Mouse (Mus musculus) kidney, adult 11 months (tissue): ENCODE results near the gene Masp1.

Experiments
- DNase-seq: peaks from one replicate; pipeline ENCODE4 v3.0.0; 2022

Gene Masp1

DNA sequence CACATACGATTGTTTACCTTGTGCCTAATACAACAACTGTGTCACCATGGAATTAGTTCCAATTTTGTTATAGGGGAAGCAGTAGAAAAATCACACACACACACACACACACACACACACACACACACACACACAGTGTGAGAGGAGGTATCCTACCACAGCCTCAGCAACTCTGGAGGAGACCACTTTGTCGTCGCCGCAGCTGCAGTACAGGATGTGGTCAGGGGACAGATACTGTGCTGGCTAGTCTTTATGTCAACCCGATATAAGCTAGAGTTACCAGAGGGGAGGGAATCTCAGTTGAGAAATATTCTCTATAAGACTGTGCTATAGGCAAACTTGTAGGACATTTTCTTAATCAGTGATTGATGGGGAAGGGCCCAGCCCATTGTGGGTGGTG is 63.3 kb downstream of the Masp1 start:
- no peak for DNase-seq

DNA sequence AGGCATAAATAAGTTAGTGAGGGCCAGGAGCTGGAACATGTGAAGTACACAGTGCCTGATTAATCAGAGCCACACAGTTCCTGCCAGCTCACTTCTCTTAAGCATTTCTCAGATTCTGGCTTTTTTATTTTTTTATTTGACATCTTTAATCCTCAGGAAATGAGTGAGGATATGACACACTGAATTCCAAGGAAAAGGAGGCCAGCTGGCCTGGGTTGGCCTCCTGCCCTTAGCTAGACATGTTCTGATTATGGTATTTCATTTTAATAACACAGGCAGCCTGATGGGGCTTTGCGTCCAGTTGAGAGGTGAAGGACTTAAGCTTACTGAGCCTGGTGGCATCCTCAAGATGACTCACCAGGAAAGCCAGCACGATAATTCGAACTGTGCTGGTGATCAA is 64.1 kb downstream of the Masp1 start:
- peak; percentile 40 for DNase-seq

DNA sequence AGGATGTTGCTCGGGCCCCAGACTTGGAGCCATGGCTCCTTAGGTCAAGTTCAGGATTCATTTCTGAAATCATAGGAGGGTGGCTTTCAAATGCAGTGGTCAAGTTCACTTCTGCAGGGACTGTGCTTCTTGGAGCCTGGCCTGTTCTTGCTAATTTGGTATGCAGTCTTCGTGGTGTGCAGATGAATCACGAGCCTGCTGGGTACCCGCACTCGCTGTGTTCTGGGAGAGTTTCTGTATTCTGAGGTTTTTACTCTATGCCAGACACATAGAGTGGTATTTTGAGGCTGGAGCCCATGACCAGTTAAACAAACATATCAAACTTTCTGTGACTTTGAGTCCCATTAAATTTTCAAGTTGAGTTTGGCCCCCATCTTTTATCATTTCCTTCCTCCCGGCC is 66.2 kb downstream of the Masp1 start:
- no peak for DNase-seq

DNA sequence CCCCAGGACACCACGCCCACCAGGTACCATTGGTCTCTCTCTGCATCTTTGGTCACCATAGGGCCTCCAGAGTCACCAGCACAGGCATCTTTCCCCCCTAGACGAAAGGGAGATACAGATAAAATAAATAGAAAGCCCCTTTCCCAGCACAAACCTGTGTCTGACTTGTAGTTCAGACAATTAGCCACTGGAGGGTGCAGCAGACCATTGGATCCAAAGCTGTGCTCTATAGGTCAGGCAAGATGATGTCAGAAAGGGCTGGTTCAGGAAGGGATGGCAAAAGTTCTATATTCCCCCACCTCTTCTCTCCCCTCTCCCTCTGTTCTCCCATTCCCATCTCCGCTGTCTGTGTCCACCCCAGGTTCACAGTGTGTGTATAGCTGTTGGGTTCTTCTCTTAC is 68.1 kb downstream of the Masp1 start:
- DNase-seq = peak; percentile 11

DNA sequence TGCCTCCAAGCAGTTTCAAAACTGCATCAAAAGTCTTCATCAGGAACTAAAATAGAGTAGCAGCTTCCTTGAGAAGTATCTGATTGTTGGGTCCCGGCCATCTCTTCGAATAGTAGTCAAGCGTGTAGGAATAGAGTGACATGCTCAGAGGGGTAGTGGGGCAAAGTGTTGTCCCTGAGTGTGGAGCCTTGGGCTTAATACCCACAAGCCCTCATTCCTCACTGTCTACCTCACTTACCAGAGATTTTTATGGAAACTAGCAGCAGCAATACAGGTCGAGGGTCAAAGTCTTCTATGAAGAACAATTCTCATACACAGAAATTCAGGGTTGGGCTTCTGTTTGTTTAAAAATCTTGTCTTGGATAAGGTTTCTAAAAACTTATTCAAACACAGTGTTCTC is 69.8 kb downstream of the Masp1 start:
- no peak for DNase-seq

DNA sequence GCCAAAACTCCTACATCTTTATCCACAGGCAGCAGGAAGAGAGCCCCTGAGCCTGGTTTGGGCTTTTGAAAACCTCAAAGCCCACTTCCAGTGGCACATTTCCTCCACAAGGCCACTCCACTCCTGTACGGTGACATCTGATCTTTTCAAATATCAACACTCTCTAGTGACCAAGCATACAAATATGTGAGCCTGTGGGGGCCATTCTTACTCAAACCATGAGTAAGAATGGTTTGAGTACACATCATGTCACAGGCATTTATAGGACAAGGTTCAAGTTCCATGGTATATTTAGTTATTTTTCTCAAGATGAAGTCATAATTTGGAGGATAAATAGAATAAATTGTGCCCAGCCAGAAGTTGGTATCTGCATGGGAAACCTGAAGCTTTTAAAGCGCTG is 70.7 kb downstream of the Masp1 start:
- no peak for DNase-seq

DNA sequence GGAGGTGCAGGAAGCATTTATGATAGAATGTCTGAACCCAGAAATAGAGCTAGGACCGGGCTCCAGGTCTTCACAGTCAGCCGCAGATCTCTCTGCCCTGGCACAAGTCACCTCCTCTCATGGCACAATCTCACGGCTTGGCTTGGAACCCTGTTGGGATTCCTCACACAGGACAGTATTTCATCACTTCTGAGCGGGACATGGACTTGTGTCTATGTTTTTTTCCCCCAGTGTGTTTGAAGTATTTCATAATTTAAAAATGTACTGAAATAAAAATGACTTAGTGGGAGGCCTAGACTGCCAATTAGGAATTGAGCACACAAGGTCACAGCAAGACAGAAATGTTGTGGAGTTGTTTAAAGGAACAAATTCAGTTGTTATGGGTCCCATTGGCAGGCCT is 76.4 kb downstream of the Masp1 start:
- no peak for DNase-seq

DNA sequence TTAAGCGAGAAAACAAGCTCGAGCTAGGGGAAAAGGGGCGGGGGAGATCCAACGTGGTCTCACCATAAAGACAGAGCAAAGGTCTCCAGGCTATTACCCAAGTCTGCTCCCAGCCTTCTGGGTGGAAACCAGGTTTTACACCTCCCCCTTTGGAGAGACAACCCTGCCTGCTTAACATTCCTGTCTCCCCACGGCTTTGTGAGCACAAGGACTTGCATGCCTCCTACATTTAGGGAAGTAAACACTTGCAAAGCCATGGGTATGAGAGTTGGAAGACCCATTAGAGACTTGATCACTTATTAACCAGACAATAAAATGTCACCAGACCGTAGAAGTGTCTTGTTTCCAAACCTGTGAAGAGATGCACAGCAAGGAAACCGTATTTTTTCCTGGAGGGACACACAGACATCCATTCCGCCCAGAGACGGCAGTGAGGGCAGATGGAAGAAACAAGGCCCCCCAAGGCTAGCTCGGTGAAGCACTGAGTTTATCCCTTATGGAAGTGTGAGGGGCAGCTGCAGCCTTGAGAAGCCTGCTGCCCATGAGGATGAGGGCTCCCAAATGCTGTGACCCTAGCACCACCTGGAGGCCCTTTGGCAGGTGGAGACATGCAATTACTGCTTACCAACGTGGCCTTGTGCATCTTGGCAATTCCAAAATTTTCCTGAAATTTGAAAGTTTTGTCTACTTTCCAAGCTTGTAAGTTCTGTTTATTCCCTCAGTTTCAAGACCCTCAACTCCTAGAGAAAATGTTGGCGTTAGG is 83.0 kb downstream of the Masp1 start:
- DNase-seq = peak; percentile 12

DNA sequence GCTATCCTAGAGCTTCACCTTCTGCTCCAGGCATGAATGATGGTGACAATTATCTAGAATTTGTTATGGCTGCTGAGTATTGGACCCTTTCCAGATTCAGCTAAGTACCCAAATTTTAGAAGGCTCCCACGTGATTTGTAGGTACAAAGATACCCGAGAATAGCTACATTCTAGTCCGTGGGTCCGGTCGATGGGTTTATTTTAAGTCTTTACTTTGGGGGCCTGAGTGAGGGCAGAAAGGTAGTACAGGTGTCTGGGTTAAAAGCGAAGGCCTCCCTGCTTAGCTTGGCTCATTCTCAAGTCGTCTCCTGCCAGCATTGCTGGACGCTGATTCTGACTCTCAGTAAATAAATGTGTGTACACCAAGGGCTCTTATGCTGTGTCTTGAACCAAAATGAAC is 90.6 kb downstream of the Masp1 start:
- no peak for DNase-seq

DNA sequence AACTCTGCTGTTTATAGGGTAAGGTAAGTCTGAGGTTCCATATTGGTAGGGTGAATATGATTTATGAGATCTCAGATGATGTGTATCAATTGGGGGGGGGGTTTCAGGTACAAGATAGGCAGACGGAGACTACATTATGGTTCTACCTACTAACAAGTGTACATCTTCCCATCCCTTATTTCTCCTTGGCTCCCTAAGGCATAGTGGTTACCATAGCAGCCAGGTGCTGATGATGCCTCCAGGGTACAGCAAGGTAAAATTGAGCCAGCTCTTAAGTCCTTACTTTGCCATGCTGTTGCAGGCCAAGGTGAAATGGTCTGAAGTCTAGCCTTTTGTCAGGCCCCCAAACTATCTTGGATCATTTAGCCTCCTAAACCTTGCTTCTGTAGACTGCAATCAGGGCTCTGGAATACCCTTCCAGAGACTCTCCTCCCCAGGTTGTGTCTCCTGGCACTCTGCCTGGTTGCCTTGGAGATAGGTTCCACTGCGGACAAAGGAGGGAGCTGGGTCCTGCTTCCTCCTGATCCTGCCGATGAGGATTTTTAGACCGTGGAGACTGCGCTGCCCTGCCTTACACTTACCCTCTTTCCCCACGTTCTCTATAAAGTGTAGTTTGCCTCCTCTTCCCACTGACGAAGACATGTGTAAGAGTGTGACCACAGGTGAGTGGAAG is 91.8 kb downstream of the Masp1 start, which contains the start of gene Rtp1:
TSS of gene Rtp1 (plus strand) at position 487 of the 673 bp plus-strand sequence.
- no peak for DNase-seq

DNA sequence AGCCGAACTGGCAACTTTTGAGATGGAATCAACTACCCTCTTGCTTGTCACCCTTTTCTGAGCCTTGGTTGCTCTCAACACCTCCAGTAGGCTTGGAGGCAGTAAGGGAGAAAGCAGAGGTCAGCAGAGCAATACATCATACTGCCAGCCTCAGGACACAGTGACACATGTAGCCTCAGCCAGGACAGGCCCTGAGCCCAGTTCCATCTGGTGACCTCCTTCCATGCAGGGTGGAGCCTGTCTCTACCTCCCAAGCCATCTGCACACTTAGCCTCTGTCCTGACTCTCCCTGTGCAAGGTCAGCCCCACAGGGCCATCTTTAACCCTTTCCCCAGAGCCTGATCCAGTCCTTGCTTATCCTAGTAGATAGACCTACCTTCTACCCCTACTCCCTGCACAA is 92.9 kb downstream of the Masp1 start:
- DNase-seq = no peak

DNA sequence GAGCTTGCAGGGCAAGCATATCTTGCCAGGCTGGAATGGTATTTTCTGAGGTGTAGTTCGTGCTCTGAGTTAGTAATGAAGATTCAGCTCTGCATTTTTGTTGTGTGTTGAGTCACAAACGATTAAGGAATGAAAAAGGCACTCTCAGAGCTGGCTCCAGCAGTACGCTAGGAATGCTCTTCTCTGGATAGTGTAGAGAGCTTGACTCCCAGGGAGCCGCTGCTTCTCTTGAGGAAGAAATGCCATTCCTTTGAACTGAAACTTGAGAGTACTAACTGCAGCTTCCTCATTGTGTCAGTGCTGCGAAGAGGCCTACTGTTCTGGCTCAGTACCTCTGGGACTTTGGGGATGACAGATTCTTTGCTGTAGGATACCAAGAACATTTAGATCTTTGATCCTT is 96.8 kb downstream of the Masp1 start:
- DNase-seq = no peak

DNA sequence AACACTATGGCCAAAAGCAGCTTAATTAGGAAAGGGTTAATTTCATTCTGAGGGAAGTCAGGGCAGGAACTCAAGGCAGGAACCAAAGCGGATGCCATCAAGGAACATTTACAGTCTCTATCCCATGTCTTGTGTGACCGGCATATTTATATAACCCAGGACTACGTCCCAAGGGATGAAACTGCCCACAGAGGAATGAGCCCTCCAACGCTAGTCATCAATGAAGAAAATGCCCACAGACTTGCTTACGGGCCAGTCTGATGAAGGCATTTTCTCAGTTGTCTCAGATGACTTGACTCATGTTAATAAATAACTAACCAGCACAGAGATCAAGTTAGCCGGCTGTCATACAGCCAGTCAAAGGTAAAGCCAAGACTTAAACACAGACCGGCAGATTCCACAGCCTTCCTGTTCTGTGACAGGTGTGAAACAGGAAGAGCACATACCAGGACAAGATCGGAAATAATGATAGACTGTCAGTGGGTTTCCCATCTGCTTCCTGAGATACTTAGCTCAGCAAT is 101.0 kb downstream of the Masp1 start:
- DNase-seq = peak; percentile 17

DNA sequence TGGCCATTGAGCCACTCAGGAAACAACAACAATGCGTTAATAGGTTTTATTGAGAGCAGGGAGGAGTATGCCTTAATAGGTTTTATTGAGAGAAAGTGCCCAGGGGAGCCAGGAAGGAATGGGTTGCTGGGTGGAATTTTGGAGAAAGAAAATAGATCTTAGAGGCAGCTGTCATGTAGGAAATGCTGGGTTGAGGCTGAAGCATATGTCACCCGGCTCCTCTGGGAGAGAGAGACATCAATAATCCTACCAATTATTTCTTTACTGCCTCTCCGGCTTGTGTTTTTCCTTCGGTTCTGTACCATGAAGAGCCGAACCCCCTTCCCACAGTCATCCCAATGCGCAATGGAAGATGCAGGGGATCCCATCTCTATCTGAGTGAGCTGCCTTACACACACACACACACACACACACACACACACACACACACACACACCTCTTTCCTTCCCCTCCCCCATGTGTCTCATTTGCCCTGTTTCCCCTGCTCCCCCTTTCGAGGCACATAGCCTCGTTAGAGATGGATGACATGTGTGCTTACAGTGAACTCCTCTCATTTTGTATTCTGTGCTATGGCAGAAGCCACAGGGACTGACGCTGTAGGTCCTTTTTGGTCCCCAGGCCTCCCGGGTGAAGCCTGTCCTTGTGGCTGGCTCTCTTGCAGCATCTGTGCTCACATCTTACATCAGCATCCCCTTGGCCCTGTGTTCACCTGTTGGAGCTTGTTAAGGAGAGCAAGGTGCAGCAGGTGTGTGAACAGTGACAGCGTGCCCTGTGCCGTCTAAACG is 103.0 kb downstream of the Masp1 start:
- no peak for DNase-seq

DNA sequence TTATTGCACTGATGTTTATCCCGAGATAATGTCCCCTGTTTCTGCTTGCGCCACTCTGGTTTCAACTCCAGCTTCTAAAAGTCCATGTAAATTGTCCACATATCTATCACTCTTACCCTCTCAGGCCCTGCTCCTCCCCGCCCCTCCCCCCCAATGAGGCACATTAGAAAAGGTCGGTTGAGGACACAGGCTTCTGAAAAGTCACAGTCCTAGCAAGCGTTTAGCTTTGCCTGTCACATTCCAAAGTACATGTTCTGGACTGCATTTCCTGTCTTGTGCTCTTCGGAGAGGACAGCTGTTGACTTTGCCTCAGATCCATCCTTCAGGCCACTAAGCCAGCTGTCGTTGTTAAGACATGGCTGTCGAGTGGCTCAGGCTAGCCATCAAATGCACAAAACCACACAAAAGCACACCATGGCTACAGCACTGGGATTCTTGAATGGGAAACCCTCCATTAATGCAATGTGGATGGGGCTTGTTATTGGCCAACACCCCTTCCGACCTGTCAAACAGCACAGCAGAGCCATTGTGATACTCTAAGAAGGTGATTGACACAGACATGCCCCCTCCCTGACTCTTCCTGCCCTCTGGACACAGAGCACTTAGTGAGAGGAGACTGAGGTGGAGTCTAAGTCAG is 103.8 kb downstream of the Masp1 start:
- DNase-seq = peak; percentile 33

DNA sequence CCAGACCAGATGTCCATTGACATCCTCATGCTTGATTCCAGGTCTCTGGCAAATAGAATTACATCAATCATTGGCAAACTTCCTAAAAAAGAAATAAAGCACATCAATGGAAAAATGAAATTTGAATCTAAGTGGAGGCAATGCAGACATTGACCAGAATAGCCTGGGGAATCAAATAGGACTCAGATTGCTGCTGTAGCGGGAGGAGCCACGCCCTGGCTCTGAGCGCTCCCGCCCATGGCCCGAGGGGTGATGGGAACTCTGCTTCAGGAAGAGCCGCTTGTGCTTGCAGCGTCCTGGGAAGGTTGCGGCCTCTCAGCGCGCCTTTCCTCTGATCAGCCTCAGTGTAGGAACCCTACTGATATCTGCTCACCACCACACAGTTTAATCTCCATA is 104.4 kb downstream of the Masp1 start:
- DNase-seq = peak; percentile 24

DNA sequence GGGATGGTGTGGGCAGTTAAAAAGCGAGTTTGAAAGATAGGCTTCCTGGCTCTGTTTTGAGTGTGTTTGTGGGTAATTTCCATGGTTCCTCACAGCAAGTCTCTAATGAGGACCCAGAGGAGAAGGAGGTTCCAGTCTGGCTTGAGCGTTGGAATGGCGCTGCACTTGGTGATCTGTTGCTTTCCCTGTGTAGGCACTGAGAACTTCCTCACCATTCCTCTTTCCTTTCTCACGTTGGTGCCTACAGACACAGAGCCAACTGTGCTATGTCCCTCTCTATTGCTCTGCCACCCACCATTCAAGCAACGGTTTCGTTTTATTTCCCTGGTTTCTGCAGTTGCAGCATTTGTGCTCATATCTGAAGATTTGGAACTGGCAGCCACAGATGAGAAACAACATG is 107.7 kb downstream of the Masp1 start:
- DNase-seq = no peak

DNA sequence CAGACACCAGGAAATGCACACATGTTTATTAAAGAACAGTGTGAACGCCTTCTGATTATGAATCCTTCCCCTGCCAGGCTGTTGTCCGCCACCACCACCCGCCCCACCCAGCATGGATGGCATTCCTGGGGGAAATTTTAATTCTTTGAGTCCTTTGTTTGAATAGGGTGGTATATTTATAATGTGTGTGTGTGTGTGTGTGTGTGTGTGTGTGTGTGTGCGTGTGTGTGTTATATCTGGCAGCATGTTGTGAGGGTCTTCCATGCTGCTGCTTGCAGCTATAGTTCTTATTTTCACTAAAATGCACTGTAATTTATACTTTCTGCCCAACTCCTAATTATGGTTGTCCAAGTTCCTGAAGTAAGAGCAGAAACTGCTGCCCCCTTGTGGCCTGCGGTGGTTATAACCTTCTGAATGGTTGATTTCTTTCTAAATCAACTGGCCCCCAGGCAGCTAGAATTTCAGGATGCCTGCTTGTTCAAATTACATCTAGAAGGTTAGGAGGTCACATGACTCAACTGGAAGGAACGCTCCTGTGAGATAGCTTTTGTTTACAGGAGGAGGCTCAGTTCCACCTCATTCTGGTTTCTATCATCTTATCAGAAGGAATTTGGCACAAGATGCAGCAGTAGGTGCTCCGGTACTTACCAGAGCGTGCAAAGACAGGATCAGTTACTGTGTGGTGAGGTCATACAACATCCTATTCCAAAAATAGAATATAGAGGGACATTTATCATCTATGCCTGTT is 117.4 kb downstream of the Masp1 start:
- DNase-seq = peak; percentile 45

DNA sequence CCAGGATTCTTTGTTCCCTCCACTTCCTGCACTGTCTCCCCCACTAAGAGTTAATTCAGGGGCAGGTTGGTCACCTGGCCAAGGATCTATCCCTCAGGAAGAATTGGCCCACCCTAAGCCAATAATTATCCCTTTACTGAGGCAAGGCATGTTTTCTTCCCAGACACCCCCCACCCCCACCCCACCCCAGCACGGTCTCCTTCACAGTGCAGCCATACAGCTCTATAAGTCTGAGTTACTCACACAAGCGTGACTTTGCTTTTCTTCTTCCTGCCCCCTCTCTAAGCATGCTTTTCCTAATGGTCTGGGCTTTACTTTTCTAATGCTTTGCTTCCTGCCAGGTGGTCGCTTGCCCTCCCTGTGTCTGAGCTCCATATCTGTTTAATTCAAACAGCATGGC is 118.7 kb downstream of the Masp1 start:
- DNase-seq = no peak

DNA sequence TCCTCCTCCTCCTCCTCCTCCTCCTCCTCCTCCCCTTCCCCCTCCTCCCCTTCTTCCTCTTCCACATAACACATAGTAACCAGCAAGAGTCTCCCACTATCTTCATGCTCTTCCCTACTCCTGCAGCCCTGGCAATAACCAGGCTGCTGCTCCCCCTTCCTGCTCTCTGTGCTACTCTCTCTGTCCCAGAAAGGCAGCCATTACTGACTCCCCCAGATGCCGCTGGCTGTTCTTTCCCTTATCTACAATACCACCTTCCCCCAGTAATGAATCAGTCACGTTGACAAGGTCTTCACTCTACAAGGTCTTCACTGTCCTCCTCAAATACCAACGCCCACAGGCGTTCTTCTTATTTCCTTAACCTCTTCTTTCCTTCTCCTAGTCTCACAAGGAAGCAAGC is 119.2 kb downstream of the Masp1 start:
- no peak for DNase-seq
